Mouse (Mus musculus) cerebellum, postnatal 4 days (tissue): ENCODE results near the gene Zfp300.
A peak's percentile ranks its signal among the peaks of the same experiment; 100 is the strongest.

ENCODE experiments used
- DNase-seq, 2 experiments: peaks; one replicate each; pipeline ENCODE4 v3.0.0; 2022; ENCODE audit warnings: low spot score in 2 of 2, mixed read lengths in 1 of 2

Gene Zfp300

GRCm38 (mm10) chrX:21088983-21089866 lies at the start of gene Zfp300:
Zfp300 (minus strand) TSS chrX:21089527.
- DNase-seq = peak; percentile 24 to 51

GRCm38 (mm10) chrX:21115520-21115919 lies 26.2 kb upstream of the Zfp300 start, which contains the start of gene Ssxa1:
Ssxa1 (plus strand) TSS chrX:21115820.
- DNase-seq = no peak

- DNase-seq = no peak
These were observed 526 bp upstream of the Zfp300 start for GRCm38 (mm10) chrX:21089867-21090239.

- no peak for DNase-seq
These were observed 713 bp downstream of the Zfp300 start for GRCm38 (mm10) chrX:21088645-21088982.

GRCm38 (mm10) chrX:21068106-21068505 lies 21.2 kb downstream of the Zfp300 start, which contains the start of gene Spaca5:
Spaca5 (plus strand) TSS chrX:21068406.
- no peak for DNase-seq

- DNase-seq = no peak
These were observed 26.8 kb downstream of the Zfp300 start for GRCm38 (mm10) chrX:21062544-21062890.

- peak; percentile 25 to 67 for DNase-seq
These were observed 27.3 kb downstream of the Zfp300 start, which contains the start of gene Zfp182 for GRCm38 (mm10) chrX:21061866-21062543. Zfp182 (minus strand) TSS chrX:21062316.

GRCm38 (mm10) chrX:21061460-21061859 lies 27.9 kb downstream of the Zfp300 start:
- DNase-seq = no peak
